Mouse (Mus musculus) liver, embryonic 16.5 days (tissue): ENCODE results near the gene Tenm3. TPM values are rescaled to one million over a fixed set of nuclear protein-coding genes. Genes with fewer than 3 reads are reported as not detected.
"Not testable (repeated sequence)": the region's sequence is repeated elsewhere in the genome, so short reads cannot be mapped to it uniquely, and the experiment has no call there.

ENCODE experiments used
- ATAC-seq: fragments of 200-750 bp; cut with Nextera tagmentation; 2 replicates; pipeline ENCODE4 v1.8.0; 2017; ENCODE audit warnings: low read depth, mild to moderate bottlenecking, moderate number of reproducible peaks, moderate library complexity
- H3K27ac ChIP-seq: fragments of 300-500 bp; sonication (generic); 2 replicates; pipeline ENCODE4 v1.5.1; 2014; ENCODE audit warnings: mild to moderate bottlenecking, low read length
- H3K27me3 ChIP-seq: fragments of 300-500 bp; sonication (generic); 2 replicates; pipeline ENCODE4 v1.6.1; 2014; ENCODE audit warnings: low read depth, low read length, mixed read lengths; ENCODE audit not compliant: control insufficient read depth, insufficient read depth
- H3K36me3 ChIP-seq: fragments of 300-500 bp; sonication (generic); 2 replicates; pipeline ENCODE4 v1.6.1; 2014; ENCODE audit warnings: mild to moderate bottlenecking; ENCODE audit not compliant: control insufficient read depth, insufficient read depth
- H3K4me1 ChIP-seq: fragments of 300-500 bp; sonication (generic); 2 replicates; pipeline ENCODE4 v1.6.1; 2014; ENCODE audit warnings: low read depth, low read length, mixed read lengths; ENCODE audit not compliant: control insufficient read depth
- H3K4me2 ChIP-seq: fragments of 300-500 bp; sonication (generic); 2 replicates; pipeline ENCODE4 v1.6.1; 2014; ENCODE audit warnings: low read depth, low read length, mixed read lengths
- H3K4me3 ChIP-seq: fragments of 300-500 bp; sonication (generic); 2 replicates; pipeline ENCODE4 v1.5.1; 2014; ENCODE audit warnings: low read depth, mild to moderate bottlenecking, low read length
- H3K9ac ChIP-seq: fragments of 300-500 bp; sonication (generic); 2 replicates; pipeline ENCODE4 v1.6.1; 2014; ENCODE audit warnings: low read depth, low read length
- H3K9me3 ChIP-seq: fragments of 300-500 bp; sonication (generic); replicated peaks from 2 replicates; pipeline ENCODE4 v1.6.1; 2016; ENCODE audit warnings: low read length; ENCODE audit not compliant: control insufficient read depth
- WGBS: fragments of 180-500 bp; shearing (Covaris S2); extraction: QIAGEN DNeasy Blood & Tissue Kit; methylation state at CpG from one replicate; pipeline ENCODE4 v1.1.7; 2014; ENCODE audit not compliant: insufficient replicate concordance; 5-methylcytosine and 5-hydroxymethylcytosine counted together
- polyA plus RNA-seq: library from polyadenylated mRNA; unstranded; fragments of >200 nt; fragmentation: Nextera tagmentation; extraction: Ambion mirVana; gene quantifications from 2 replicates; pipeline ENCODE4 v1.2.1, GENCODE M21; 2015

The Tenm3 gene
- polyA plus RNA-seq, 1 experiment from 2014 or later: 6.0 TPM

DNA sequence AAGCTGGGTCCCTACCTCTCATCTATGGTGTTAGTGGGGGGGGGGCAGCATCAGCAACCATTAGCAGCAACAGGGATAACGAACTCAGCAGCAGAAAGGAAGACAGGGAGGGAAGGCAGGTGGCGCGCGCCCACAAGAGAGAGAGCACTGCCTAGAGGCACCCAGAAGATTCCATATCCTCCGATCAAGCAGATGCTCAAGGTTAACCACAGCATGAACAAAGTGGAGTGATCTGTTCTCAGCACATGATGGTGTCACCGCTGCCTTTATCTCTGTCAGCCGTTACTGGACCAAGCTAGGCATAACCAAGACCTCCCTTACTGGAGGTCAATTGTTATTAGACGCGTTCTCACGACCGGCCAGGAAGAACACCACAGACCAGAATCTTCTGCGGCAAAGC is 655.2 kb downstream of the Tenm3 start:
- Histone ChIP-seq H3K4me1 (no peaks in the 10 kb centered on the region), H3K36me3 (no peaks in the 10 kb centered on the region), H3K9ac (no peak overlapping the region), H3K27me3 (no peaks in the 10 kb centered on the region), H3K4me3 (no peak overlapping the region), H3K27ac (no peak overlapping the region), H3K9me3 (no peaks in the 10 kb centered on the region), H3K4me2 (no peak overlapping the region)
- 87% methylated on average over 12 of the region's 12 CpGs for WGBS
- ATAC-seq: no peak

GRCm38 (mm10) chr8:48183758-48184157 is 660.0 kb downstream of the Tenm3 start:
- no peak overlapping the region for H3K9ac ChIP-seq
- WGBS: 63% methylated on average over 7 of the region's 7 CpGs
- no peak for ATAC-seq

DNA sequence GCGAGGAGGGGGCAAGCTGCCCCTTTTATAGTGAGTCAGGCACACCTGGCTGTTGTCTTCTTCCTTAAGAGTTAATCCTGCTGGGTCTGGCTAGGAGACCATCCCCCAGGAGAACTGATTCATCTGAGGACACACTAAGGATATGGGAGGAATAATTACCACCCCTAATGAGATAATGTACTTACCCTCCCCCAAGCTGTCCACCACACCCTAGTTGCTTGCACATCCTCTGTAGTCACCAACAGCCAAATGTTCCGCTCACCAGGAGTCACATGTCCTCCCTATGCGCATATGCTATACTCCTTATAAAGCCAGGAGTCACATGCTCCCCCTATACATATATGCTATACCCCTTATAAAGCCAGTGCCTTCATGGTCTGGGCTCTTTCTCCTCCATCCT is 662.8 kb downstream of the Tenm3 start:
- no peaks in the 10 kb centered on the region for H3K4me1 ChIP-seq
- no peaks in the 10 kb centered on the region for H3K9me3 ChIP-seq
- H3K36me3 ChIP-seq: no peaks in the 10 kb centered on the region
- H3K9ac ChIP-seq: no peak overlapping the region
- no peak overlapping the region for H3K4me2 ChIP-seq
- H3K4me3 ChIP-seq: no peak overlapping the region
- no peaks in the 10 kb centered on the region for H3K27me3 ChIP-seq
- H3K27ac ChIP-seq: no peak overlapping the region
- no peak for ATAC-seq
- 66% methylated on average over 3 of the region's 3 CpGs for WGBS

More at GRCm38 (mm10) chr8:48183758-48184157, 660.0 kb downstream of the Tenm3 start:
- Histone ChIP-seq H3K9me3 (no peaks in the 10 kb centered on the region), H3K27me3 (no peaks in the 10 kb centered on the region), H3K4me1 (no peaks in the 10 kb centered on the region), H3K27ac (no peak overlapping the region), H3K36me3 (no peaks in the 10 kb centered on the region), H3K4me3 (no peak overlapping the region), H3K4me2 (no peak overlapping the region)

- not testable (repeated sequence) for H3K4me2 ChIP-seq, H3K27ac ChIP-seq, H3K4me3 ChIP-seq, ATAC-seq, H3K36me3 ChIP-seq, H3K9ac ChIP-seq, H3K27me3 ChIP-seq, H3K4me1 ChIP-seq, H3K9me3 ChIP-seq
- 69% methylated on average over 9 of the region's 9 CpGs for WGBS
These were observed 663.6 kb downstream of the Tenm3 start for GRCm38 (mm10) chr8:48180146-48180545.

DNA sequence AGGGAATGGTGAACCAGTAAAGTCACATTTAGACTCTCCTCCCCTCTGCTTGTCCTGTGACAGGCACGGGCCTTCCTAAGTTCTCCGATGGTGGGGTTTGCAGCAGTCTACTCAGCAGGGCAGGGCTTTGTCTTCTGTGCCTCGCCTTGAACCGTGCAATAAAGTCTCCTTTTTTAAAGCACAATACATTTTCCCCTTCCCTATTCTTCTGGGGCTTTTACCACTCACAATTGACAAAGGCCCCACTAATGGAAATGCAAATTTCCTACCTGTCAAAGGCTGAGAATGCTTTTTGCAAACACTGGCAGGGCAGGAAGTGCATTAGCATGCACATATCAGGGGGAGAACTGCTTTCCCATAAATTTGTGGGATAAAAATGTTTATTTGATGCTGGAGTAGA is 664.8 kb downstream of the Tenm3 start:
- no peaks in the 10 kb centered on the region for H3K27me3 ChIP-seq
- no peak overlapping the region for H3K4me2 ChIP-seq
- no peaks in the 10 kb centered on the region for H3K36me3 ChIP-seq
- WGBS: 61% methylated on average over 4 of the region's 4 CpGs
- no peak for ATAC-seq
- no peak overlapping the region for H3K9ac ChIP-seq
- H3K4me3 ChIP-seq: no peak overlapping the region
- no peaks in the 10 kb centered on the region for H3K4me1 ChIP-seq
- no peak overlapping the region for H3K27ac ChIP-seq
- H3K9me3 ChIP-seq: no peaks in the 10 kb centered on the region

GRCm38 (mm10) chr8:48177876-48178275 is 665.9 kb downstream of the Tenm3 start:
- Histone ChIP-seq H3K4me3 (no peak overlapping the region), H3K27ac (no peak overlapping the region), H3K9me3 (no peaks in the 10 kb centered on the region), H3K4me1 (no peaks in the 10 kb centered on the region), H3K36me3 (no peaks in the 10 kb centered on the region), H3K27me3 (no peaks in the 10 kb centered on the region), H3K9ac (no peak overlapping the region), H3K4me2 (no peak overlapping the region)
- ATAC-seq: no peak
- WGBS: 65% methylated on average over 1 of the region's 1 CpGs
